Mouse (Mus musculus) embryonic stem cell, embryonic (primary cell): Measurements from ENCODE around the gene Kctd12.

Source experiments
- CTCF ChIA-PET, 4 experiments: fragments of 300-600 bp in 2 of 4; fragments of 350-600 bp in 2 of 4; sonication (Branson Sonifier 250); formaldehyde crosslinking; loops; one replicate each; lab custom pipeline; 2022; ENCODE audit warnings: inconsistent platforms in 2 of 4; lab: Charles Lee
- POLR2A ChIA-PET, 4 experiments: fragments of 300-600 bp in 2 of 4; fragments of 350-600 bp in 2 of 4; sonication (Branson Sonifier 250); formaldehyde crosslinking; loops; one replicate each; lab custom pipeline; 2022; ENCODE audit warnings: antibody characterized with exemption in 4 of 4, inconsistent platforms in 1 of 4; lab: Charles Lee

Kctd12 gene

GRCm38 (mm10) chr14:102982627-102983540 is at the start of gene Kctd12:
TSS of gene Kctd12 (minus strand) at chr14:102982637.
- ChIA-PET CTCF (interaction anchor here (0.6 to 1.2 kb wide), 13 partner anchors 23 to 1974 kb away, joined by 3 to 9 read pairs (median 4); no protein-coding TSS in a partner anchor), POLR2A (interaction anchor here (0.5 to 2.8 kb wide), 55 partner anchors 8 to 1214 kb away, joined by 3 to 11 read pairs (median 3); partner anchors contain the start of genes Mycbp2 (in 2 of the 4), Cln5 (in 1 of the 4), Fbxl3 (in 1 of the 4) and Slain1 (in 1 of the 4))

DNA sequence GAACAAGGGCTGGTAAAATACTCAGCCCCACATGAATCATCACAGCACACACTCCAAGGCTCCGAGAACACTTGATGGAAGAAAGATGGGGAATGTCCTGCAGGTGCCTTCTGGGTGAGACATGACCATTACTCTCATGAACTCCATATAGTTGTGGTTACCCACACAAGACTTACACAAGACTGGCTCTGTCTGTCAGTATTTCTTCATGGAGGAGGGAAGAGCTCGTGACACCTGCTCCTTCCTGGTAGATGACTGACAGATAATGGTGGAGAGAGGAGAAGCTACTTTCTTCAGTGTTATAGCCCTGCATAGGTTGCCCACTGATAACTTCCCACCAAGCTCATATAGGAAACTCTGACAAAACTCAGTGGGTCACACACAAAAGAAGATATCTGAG is 46.8 kb upstream of the Kctd12 start:
- POLR2A ChIA-PET = no interaction called here
- CTCF ChIA-PET = interaction anchor here in 1 of 4 experiments (1.1 kb wide), 1 partner anchor 23 kb away, joined by 3 read pairs; no protein-coding TSS in a partner anchor

GRCm38 (mm10) chr14:103020046-103020445 is 37.6 kb upstream of the Kctd12 start:
- POLR2A ChIA-PET = no interaction called here
- CTCF ChIA-PET = no interaction called here

GRCm38 (mm10) chr14:103017009-103017408 is 34.6 kb upstream of the Kctd12 start:
- ChIA-PET POLR2A (no interaction called here), CTCF (interaction anchor here in 3 of 4 experiments (1.4 to 7.2 kb wide), 3 partner anchors 34 to 49 kb away, joined by 3 to 76 read pairs (median 10); no protein-coding TSS in a partner anchor)

DNA sequence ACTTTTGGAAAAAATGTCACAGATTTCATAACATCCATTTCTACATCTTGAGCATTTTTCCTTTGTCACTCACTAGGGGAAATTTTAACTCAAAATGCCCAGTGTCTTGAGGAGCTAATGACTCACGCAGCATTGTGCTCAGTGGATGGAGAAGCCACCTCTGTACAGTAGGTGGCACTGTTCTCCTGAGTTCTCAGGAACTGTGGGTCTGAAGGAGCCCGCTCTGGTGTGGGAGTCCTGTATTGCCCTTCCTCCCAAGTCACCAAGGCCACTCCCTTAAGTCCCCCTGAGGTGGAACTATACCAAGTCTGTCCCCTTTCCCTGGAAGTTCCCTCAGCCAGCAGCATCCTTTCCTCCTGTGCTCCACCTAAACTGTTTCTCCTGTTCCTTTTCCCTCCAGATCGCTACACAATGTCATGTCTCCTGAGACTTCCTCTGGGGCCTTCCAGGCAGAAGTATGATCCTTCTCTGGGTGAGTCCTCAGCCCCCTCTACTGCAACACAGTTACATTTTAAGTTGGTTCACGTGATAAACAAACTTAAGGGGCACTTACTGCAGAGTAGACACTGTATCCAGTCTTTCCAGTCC is 30.2 kb upstream of the Kctd12 start:
- ChIA-PET CTCF (interaction anchor here (0.6 to 7.2 kb wide), 56 partner anchors 9 to 1072 kb away, joined by 3 to 76 read pairs (median 4); partner anchors contain the start of genes Acod1 (in 1 of the 4), Kctd12 (in 1 of the 4) and Scel (in 1 of the 4)), POLR2A (interaction anchor here (0.7 to 1.2 kb wide), 10 partner anchors 17 to 871 kb away, joined by 3 to 7 read pairs (median 4); partner anchors contain the start of gene Kctd12 (in 1 of the 4))

DNA sequence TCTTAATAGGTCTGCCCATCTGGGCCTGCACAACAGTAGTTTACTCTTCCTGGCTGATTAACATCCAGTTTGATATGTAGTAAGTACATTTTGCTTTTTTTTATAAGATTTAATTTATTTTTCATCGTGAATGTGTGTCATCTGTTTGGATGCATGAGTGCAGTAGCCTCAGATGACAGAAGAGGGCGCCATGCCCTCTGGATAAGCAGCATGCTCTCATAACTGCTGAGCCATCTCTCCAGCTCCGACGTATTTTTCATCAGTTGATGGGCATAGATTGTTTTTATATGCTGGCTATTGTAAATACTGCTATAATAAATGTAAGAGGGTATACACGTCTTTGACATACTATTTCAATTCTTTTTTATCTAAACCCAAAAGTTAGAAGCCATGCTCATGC is 29.3 kb upstream of the Kctd12 start:
- ChIA-PET CTCF (interaction anchor here (0.6 to 7.2 kb wide), 43 partner anchors 8 to 1220 kb away, joined by 3 to 76 read pairs (median 4); partner anchors contain the start of genes Acod1 (in 1 of the 4), Kctd12 (in 1 of the 4) and Scel (in 1 of the 4)), POLR2A (interaction anchor here in 2 of 4 experiments (0.9 to 1.0 kb wide), 2 partner anchors 40 kb away, joined by 3 read pairs; no protein-coding TSS in a partner anchor)

DNA sequence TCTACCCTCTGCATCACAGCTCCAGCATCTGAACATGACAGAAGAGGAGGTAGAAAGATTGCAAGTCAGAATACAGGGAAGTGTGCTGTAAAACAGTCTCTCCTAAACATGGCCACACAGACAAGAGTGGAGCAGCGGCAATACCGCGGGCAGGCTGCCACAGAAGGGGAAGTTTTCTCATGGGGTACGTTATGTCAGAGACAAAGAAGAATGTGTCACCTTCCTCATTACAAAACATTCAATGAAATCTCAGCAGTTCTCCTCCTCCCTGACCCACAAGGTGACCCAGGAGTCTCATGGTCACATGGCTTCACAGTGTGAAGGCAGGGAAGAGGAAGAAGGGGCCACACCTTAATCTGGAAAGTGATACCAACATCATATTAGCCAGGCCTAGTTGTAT is 25.3 kb upstream of the Kctd12 start:
- ChIA-PET POLR2A (no interaction called here), CTCF (interaction anchor here in 1 of 4 experiments (1.2 kb wide), 1 partner anchor 44 kb away, joined by 3 read pairs; no protein-coding TSS in a partner anchor)

GRCm38 (mm10) chr14:102994662-102995561 is 12.5 kb upstream of the Kctd12 start:
- ChIA-PET POLR2A (interaction anchor here in 3 of 4 experiments (0.7 to 2.6 kb wide), 4 partner anchors 12 to 1265 kb away, joined by 3 to 11 read pairs (median 4); partner anchors contain the start of genes Kctd12 (in 2 of the 3), Gm9922 (in 1 of the 3) and Lmo7 (in 1 of the 3)), CTCF (interaction anchor here in 2 of 4 experiments (0.6 to 2.6 kb wide), 3 partner anchors 9 to 1048 kb away, joined by 6 to 7 read pairs (median 6); no protein-coding TSS in a partner anchor)

DNA sequence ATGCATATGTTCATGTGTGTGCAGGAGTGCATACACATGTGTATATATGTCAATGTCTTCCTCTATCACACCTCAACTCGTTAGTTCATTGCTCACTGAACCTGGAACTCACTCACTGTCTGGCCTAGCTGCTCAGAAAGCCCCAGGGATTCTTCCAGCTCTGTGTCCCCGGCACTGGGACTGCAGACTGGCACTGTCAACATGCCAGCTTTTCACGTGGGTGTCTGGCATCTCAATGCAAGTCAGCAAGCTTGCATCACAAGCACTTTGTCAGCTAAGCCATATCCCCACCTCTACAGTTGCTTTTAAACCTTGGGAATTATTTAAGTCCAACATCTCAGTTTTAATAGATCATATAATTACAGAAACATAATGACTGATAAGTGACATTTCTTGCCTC is 8.3 kb upstream of the Kctd12 start:
- ChIA-PET POLR2A (interaction anchor here in 1 of 4 experiments (2.8 kb wide), 1 partner anchor 9 kb away, joined by 9 read pairs; the partner anchor contains the start of gene Kctd12), CTCF (interaction anchor here in 1 of 4 experiments (0.7 kb wide), 1 partner anchor 1679 kb away, joined by 3 read pairs; no protein-coding TSS in a partner anchor)

GRCm38 (mm10) chr14:102989866-102990265 is 7.4 kb upstream of the Kctd12 start:
- CTCF ChIA-PET = interaction anchor here in 1 of 4 experiments (0.7 kb wide), 1 partner anchor 1680 kb away, joined by 3 read pairs; no protein-coding TSS in a partner anchor
- POLR2A ChIA-PET = interaction anchor here in 1 of 4 experiments (2.8 kb wide), 1 partner anchor 8 kb away, joined by 9 read pairs; the partner anchor contains the start of gene Kctd12

GRCm38 (mm10) chr14:102989254-102989653 is 6.8 kb upstream of the Kctd12 start:
- POLR2A ChIA-PET = no interaction called here
- CTCF ChIA-PET = no interaction called here

DNA sequence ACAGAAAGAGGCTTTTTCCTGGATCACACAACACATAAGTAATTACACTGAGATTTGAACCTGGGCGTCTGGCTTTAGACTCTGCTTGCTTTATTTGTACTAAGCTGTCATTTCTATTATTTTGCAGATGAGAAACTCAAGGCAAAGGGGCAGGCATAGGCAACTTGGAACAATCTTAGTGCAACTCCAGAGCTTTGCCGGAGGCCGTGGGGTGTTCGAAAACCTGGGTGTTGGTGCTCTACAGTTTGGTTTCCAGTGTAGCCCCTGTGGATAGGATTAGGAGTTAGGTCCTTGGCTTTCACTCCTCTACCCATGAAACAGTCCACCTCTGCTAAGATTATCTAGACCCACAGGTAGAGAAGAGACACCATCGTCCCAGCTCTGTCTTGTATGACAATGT is 5.2 kb upstream of the Kctd12 start:
- ChIA-PET CTCF (no interaction called here), POLR2A (no interaction called here)

DNA sequence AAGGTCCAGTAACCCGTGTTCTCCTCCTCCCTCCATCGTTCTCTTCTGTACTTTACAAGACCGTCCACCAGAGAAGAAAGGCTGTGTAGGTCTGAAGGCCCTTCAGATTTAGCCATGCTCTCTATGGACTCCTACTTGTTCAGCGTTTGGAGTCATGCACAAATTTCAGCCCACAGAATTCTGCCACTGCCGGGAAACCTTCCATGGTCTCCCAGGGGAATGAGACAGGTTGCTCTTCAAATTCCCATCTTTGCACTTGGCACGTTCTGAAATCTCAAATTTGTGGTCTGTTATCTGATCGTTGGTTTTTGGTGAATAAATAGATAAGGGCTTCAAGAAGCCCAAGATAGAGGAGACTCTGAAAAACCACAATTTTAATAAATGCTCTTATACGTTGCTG is 1.2 kb upstream of the Kctd12 start:
- ChIA-PET POLR2A (interaction anchor here in 3 of 4 experiments (0.5 to 2.0 kb wide), 4 partner anchors 9 to 67 kb away, joined by 3 to 11 read pairs (median 5); no protein-coding TSS in a partner anchor), CTCF (interaction anchor here in 1 of 4 experiments (0.7 kb wide), 1 partner anchor 582 kb away, joined by 4 read pairs; no protein-coding TSS in a partner anchor)

DNA sequence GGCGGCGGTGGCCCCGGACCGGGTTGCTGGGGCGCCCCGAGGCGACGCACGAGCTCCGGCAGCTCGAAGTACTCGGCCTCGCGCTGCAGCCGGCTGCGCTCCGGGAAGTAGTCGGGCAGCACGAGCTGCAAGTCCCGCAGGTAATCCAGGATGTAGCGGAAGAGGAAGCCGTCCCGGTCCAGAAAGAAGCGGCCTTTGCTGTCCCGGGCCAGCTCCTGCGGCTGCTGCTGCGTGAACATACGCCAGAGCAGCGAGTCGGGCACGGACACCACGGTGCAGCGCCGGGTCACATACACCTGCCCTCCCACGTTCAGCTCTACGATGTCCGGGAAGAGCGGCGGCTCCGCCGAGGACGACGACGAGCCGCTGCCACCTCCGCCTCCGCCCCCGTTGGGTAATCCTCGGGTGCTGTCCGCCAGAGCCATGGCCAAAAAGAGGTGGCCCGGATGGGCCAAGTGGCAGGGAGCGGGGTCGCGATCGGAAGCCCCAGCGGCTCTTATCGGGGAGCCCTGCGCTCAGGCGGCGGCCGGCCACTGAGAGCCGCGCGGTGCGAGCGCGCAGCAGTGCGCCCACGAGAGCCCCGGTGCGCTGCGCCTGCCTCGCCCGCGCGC is 316 bp downstream of the Kctd12 start:
- ChIA-PET POLR2A (interaction anchor here (0.6 to 2.8 kb wide), 60 partner anchors 8 to 1374 kb away, joined by 3 to 11 read pairs (median 3); partner anchors contain the start of genes Mycbp2 (in 2 of the 4), Cln5 (in 1 of the 4), Fbxl3 (in 1 of the 4) and Slain1 (in 1 of the 4)), CTCF (interaction anchor here (0.6 to 1.2 kb wide), 12 partner anchors 23 to 1973 kb away, joined by 3 to 9 read pairs (median 4); no protein-coding TSS in a partner anchor)

DNA sequence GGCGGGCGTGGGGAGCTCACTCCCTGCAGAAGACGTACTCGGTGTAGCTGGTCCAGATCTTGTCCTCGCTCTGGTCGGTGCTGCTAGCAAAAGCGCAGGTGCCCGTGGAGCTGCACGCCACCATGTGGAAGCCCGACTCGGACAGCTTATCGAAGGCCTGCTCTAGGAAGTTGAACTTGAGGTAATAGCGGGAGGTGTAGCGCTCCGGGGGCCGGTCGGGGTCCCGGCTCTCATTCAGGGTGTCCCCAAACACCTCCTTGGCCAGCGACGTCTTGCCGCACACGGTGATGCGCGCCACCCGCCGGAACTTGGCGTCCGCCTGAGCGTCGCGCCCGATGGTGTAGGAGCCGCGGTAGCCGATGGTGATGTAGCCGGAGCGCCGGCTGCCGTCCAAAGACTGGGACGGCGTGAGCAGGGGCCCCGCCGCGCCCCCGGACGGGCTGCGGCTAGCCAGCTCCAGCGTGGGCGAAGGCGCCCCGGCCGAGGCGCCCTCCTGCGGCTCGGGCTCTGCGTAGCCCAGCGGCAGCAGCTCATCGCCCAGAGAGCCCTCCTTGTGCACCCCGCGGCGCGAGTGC is 909 bp downstream of the Kctd12 start:
- POLR2A ChIA-PET = interaction anchor here in 3 of 4 experiments (0.6 to 2.8 kb wide), 26 partner anchors 10 to 1373 kb away, joined by 3 to 11 read pairs (median 5); partner anchors contain the start of genes Mycbp2 (in 2 of the 3) and Cln5 (in 1 of the 3)
- CTCF ChIA-PET = interaction anchor here in 3 of 4 experiments (0.9 to 1.2 kb wide), 5 partner anchors 31 to 1035 kb away, joined by 3 to 4 read pairs (median 3); no protein-coding TSS in a partner anchor

GRCm38 (mm10) chr14:102980986-102981385 is 1.5 kb downstream of the Kctd12 start:
- POLR2A ChIA-PET = interaction anchor here in 3 of 4 experiments (0.6 to 2.8 kb wide), 12 partner anchors 10 to 1372 kb away, joined by 3 to 10 read pairs (median 5); partner anchors contain the start of genes Cln5 (in 1 of the 3) and Tbc1d4 (in 1 of the 3)
- CTCF ChIA-PET = interaction anchor here in 1 of 4 experiments (0.9 kb wide), 1 partner anchor 31 kb away, joined by 3 read pairs; no protein-coding TSS in a partner anchor
